ENCODE assay signal across 9 mouse cellular contexts in genomic region chr4:62506798-62507197, GRCm38 (mm10). TPM values are rescaled to one million over a fixed set of nuclear protein-coding genes. Genes with fewer than 3 reads are reported as not detected.
DNase-seq lines count a peak whose midpoint lies in the region; TF ChIP-seq lines count a peak whose summit lies in the region.
"Had no signal": no experiment of that assay in that cellular context is flagged by ENCODE, and none has a peak within 500 bp of the region (broad histone marks: within the 10 kb centered on the region; RNA-seq: fewer than 3 reads in every experiment).

No protein-coding gene starts in this region.

- WGBS in cerebellum, adult 2 months: 66% methylated on average over 2 of the region's 2 CpGs

- no peak for TF ChIP-seq POLR2A in cerebellum, adult 2 months (IDR thresholded peaks at IDR 0.05; ENCODE audit: borderline replicate concordance, insufficient read depth, low read length)

- peak; percentile 66 for TF ChIP-seq CTCF in cerebellum, adult 2 months (IDR thresholded peaks at IDR 0.05; ENCODE audit: borderline replicate concordance, insufficient read depth, low read depth, low read length)

- H3K4me3 ChIP-seq in cerebellum, adult 2 months (replicated peaks; ENCODE audit: insufficient read depth, low read depth, low read length): no peak overlapping the region
- H3K4me3 ChIP-seq: neural tube, embryonic 13.5 days had no signal

- no peaks in the 10 kb centered on the region for H3K4me1 ChIP-seq in cerebellum, adult 2 months (ENCODE audit: control insufficient read depth, insufficient read depth, low read length)

- no peaks in the 10 kb centered on the region for H3K27me3 ChIP-seq in cerebellum, adult 2 months (ENCODE audit: control insufficient read depth, insufficient read depth, low read length)
- H3K27me3 ChIP-seq: neural tube, embryonic 13.5 days had no signal

- H3K27ac ChIP-seq in cerebellum, adult 2 months (ENCODE audit: insufficient read depth, low read length): no peak overlapping the region
- H3K27ac ChIP-seq: neural tube, embryonic 13.5 days had no signal

- intact Hi-C loops in gastrocnemius, postnatal 14 days (cut with DNase I; ENCODE audit: low total_unique reads): loop anchor here (5.0 kb wide), 2 partner anchors 54 to 159 kb away; no protein-coding TSS in a partner anchor

- peak; percentile 30 for DNase-seq in gastrocnemius, adult 18-20 months (ENCODE audit: low spot score)
- DNase-seq in gastrocnemius, postnatal 14 days: no peak
- DNase-seq in CD4-positive helper T cell, adult 2 months (ENCODE audit: low read depth, low spot score): peak; percentile 58
- DNase-seq in cerebellum, adult 2 months: peak; percentile 59 to 71
- peak; percentile 60 to 68 for DNase-seq in kidney, postnatal 25 days
- DNase-seq in thymus, adult 18-20 months: peak; percentile 34 to 54
- no peak for DNase-seq in frontal cortex, adult 2 months (ENCODE audit: extremely low spot score in 1 of 2, low spot score in 1 of 2)
- no peak for DNase-seq in left cerebral cortex, adult 9 months (ENCODE audit: low spot score in 2 of 2)

RNA-seq across cellular contexts. Expression of gene Hdhd3, which starts 3.5 kb away (rescaled TPM):
- total RNA-seq in gastrocnemius, adult 18-20 months (2021): 1 to 10 TPM; 1.1 to 1.3 TPM
- 1 to 10 TPM; 3.1 to 3.5 TPM for total RNA-seq in gastrocnemius, postnatal 14 days (2021)
- polyA plus RNA-seq in cerebellum, adult 2 months (2012; rRNA removed): 9.3 and 9.7 TPM in 2 replicates
- 6.8 and 8.0 TPM in 2 replicates for polyA plus RNA-seq in frontal cortex, adult 2 months (2012; rRNA removed)

RNA-seq across cellular contexts. Expression of gene Alad, which starts 12.9 kb away (rescaled TPM):
- 10 to 100 TPM; 29.5 to 32.4 TPM for total RNA-seq in gastrocnemius, adult 18-20 months (2021)
- 10 to 100 TPM; 21.9 to 22.1 TPM for total RNA-seq in gastrocnemius, postnatal 14 days (2021)
- 64.4 and 72.3 TPM in 2 replicates for polyA plus RNA-seq in cerebellum, adult 2 months (2012; rRNA removed)
- polyA plus RNA-seq in frontal cortex, adult 2 months (2012; rRNA removed): 37.2 and 43.1 TPM in 2 replicates

RNA-seq across cellular contexts. Expression of gene Pole3, which starts 18.1 kb away (rescaled TPM):
- 10 to 100 TPM; 14.4 to 14.8 TPM for total RNA-seq in gastrocnemius, adult 18-20 months (2021)
- 10 to 100 TPM; 15.8 to 16.9 TPM for total RNA-seq in gastrocnemius, postnatal 14 days (2021)
- 31.0 and 34.5 TPM in 2 replicates for polyA plus RNA-seq in cerebellum, adult 2 months (2012; rRNA removed)
- 30.6 and 31.3 TPM in 2 replicates for polyA plus RNA-seq in frontal cortex, adult 2 months (2012; rRNA removed)

RNA-seq across cellular contexts. Expression of gene 4933430I17Rik, which starts 18.4 kb away (rescaled TPM):
- total RNA-seq in gastrocnemius, adult 18-20 months (2021): under 1 TPM in 1 of 2 experiments, not detected in 1; 0.11 TPM
- under 1 TPM; 0.33 to 0.45 TPM for total RNA-seq in gastrocnemius, postnatal 14 days (2021)
- 0.52 and 0.72 TPM in 2 replicates for polyA plus RNA-seq in cerebellum, adult 2 months (2012; rRNA removed)
- 0.44 TPM in 2 replicates for polyA plus RNA-seq in frontal cortex, adult 2 months (2012; rRNA removed)

RNA-seq across cellular contexts. Expression of gene Bspry, which starts 26.9 kb away (rescaled TPM):
- not detected for total RNA-seq in gastrocnemius, adult 18-20 months (2021)
- under 1 TPM; 0.24 to 0.53 TPM for total RNA-seq in gastrocnemius, postnatal 14 days (2021)
- 1.2 and 1.3 TPM in 2 replicates for polyA plus RNA-seq in cerebellum, adult 2 months (2012; rRNA removed)
- 0.60 and 0.78 TPM in 2 replicates for polyA plus RNA-seq in frontal cortex, adult 2 months (2012; rRNA removed)

Comparison
In these comparisons a context has a peak if more than half of its experiments do, and no peak if none do; other contexts are left out.
1. DNase-seq: peak in gastrocnemius, adult 18-20 months (single experiment), CD4-positive helper T cell, adult 2 months (single experiment), cerebellum, adult 2 months (2 of 2), kidney, postnatal 25 days (2 of 2) and thymus, adult 18-20 months (2 of 2); none in gastrocnemius, postnatal 14 days (single experiment), frontal cortex, adult 2 months (0 of 2) and left cerebral cortex, adult 9 months (0 of 2).